Mouse (Mus musculus) myocyte (in vitro differentiated cells): ENCODE results near the gene Ube2m. TPM values are rescaled to one million over a fixed set of nuclear protein-coding genes. Genes with fewer than 3 reads are reported as not detected.

Experiments used
- H3K27me3 ChIP-seq: one replicate; pipeline ENCODE4 v1.6.1; 2011; ENCODE audit not compliant: control insufficient read depth, insufficient read depth, insufficient read length
- H3K36me3 ChIP-seq: one replicate; pipeline ENCODE4 v1.6.1; 2011; ENCODE audit not compliant: control insufficient read depth, insufficient read depth
- H3K4me2 ChIP-seq: one replicate; pipeline ENCODE4 v1.6.1; 2011; ENCODE audit warnings: low read depth, control low read depth
- H3K4me3 ChIP-seq: one replicate; pipeline ENCODE4 v1.5.1; 2011; ENCODE audit warnings: mild to moderate bottlenecking, control low read depth, moderate library complexity
- H3K79me2 ChIP-seq: one replicate; pipeline ENCODE4 v1.6.1; 2011; ENCODE audit not compliant: control insufficient read depth, insufficient read depth
- H3ac ChIP-seq: one replicate; pipeline ENCODE4 v1.6.1; 2011; ENCODE audit not compliant: control insufficient read depth, insufficient read length
- CEBPB ChIP-seq: IDR thresholded peaks from 2 replicates; pipeline ENCODE4 v1.6.1; 2011; ENCODE audit warnings: mild to moderate bottlenecking, moderate library complexity; ENCODE audit not compliant: poor library complexity, insufficient read depth, severe bottlenecking
- E2F4 ChIP-seq: IDR thresholded peaks from one replicate; pipeline ENCODE4 v1.6.1; 2011; ENCODE audit warnings: mild to moderate bottlenecking, control low read depth, moderate library complexity; ENCODE audit not compliant: insufficient read depth
- MAX ChIP-seq: IDR thresholded peaks from one replicate; pipeline ENCODE4 v1.6.1; 2011; ENCODE audit warnings: low read depth, mild to moderate bottlenecking, control low read depth
- MYOD1 ChIP-seq, 3 experiments: IDR thresholded peaks; one replicate each; pipeline ENCODE4 v1.6.1; 2011; ENCODE audit warnings: control low read depth in 2 of 3, low read depth in 2 of 3, mild to moderate bottlenecking in 2 of 3, moderate library complexity in 1 of 3; ENCODE audit not compliant: insufficient read length in 2 of 3, control insufficient read depth in 1 of 3
- MYOG ChIP-seq, 3 experiments: IDR thresholded peaks; one replicate each; pipeline ENCODE4 v1.6.1; 2011; ENCODE audit warnings: control low read depth in 2 of 3, low read depth in 2 of 3, mild to moderate bottlenecking in 2 of 3; ENCODE audit not compliant: insufficient read length in 2 of 3, control insufficient read depth in 1 of 3, insufficient read depth in 1 of 3
- POLR2A ChIP-seq: IDR thresholded peaks from one replicate; pipeline ENCODE4 v1.6.1; 2011; ENCODE audit warnings: low read depth, mild to moderate bottlenecking, control low read depth, moderate library complexity; ENCODE audit not compliant: insufficient read length
- POLR2AphosphoS2 ChIP-seq: IDR thresholded peaks from one replicate; pipeline ENCODE4 v1.6.1; 2011; ENCODE audit warnings: low read depth, control low read depth; ENCODE audit not compliant: insufficient read length
- REST ChIP-seq: IDR thresholded peaks from one replicate; pipeline ENCODE4 v1.6.1; 2011; ENCODE audit warnings: mild to moderate bottlenecking, control low read depth, moderate library complexity; ENCODE audit not compliant: insufficient read depth, insufficient read length
- SRF ChIP-seq: IDR thresholded peaks from one replicate; pipeline ENCODE4 v1.6.1; 2011; ENCODE audit warnings: low read depth; ENCODE audit not compliant: control insufficient read depth, insufficient read length
- TCF12 ChIP-seq: IDR thresholded peaks from one replicate; pipeline ENCODE4 v1.6.1; 2011; ENCODE audit warnings: mild to moderate bottlenecking, control low read depth; ENCODE audit not compliant: poor library complexity, insufficient read depth, severe bottlenecking
- TCF3 ChIP-seq: IDR thresholded peaks from one replicate; pipeline ENCODE4 v1.6.1; 2011; ENCODE audit warnings: low read depth, control low read depth; ENCODE audit not compliant: insufficient read length
- USF1 ChIP-seq: IDR thresholded peaks from one replicate; pipeline ENCODE4 v1.6.1; 2011; ENCODE audit warnings: low read depth, mild to moderate bottlenecking, control low read depth, moderate library complexity
- polyA plus RNA-seq: library from polyadenylated mRNA; unstranded; fragments of >200 nt; fragmentation: generic; extraction: Trizol; gene quantifications from one replicate; pipeline ENCODE4 v1.2.1, GENCODE M21; 2012; ENCODE audit warnings: missing spikeins

Ube2m gene
- polyA plus RNA-seq, 1 experiment: 227 TPM

GRCm38 (mm10) chr7:13010005-13010908, 27.8 kb downstream of the Ube2m start, which contains the start of gene Zbtb45:
Gene Zbtb45 (minus strand): TSS chr7:13010034.
- H3ac ChIP-seq: peak within 1 kb of the TSS; percentile 48

GRCm38 (mm10) chr7:13009143-13010004, 28.7 kb downstream of the Ube2m start:
- Histone ChIP-seq H3ac (peak overlapping the region; percentile 48), H3K36me3 (no peaks in the 10 kb centered on the region), H3K79me2 (peaks cover 14% of the 10 kb centered on the region), H3K4me2 (peak overlapping the region; percentile 85), H3K4me3 (peak overlapping the region; percentile 91), H3K27me3 (no peaks in the 10 kb centered on the region)
- TF ChIP-seq REST: no peak
- TF ChIP-seq TCF3: no peak
- peak; percentile 58 for TF ChIP-seq E2F4
- TF ChIP-seq MYOG (IDR thresholded peaks at IDR 0.05; ENCODE audit: control insufficient read depth in 1 of 3, insufficient read depth in 1 of 3, insufficient read length in 2 of 3, low read depth in 2 of 3): no peak
- TF ChIP-seq MAX: no peak
- no peak for TF ChIP-seq MYOD1 (IDR thresholded peaks at IDR 0.05; ENCODE audit: control insufficient read depth in 1 of 3, insufficient read length in 2 of 3, low read depth in 2 of 3)
- no peak for TF ChIP-seq POLR2A
- no peak for TF ChIP-seq TCF12
- TF ChIP-seq CEBPB: no peak
- peak; percentile 9 for TF ChIP-seq USF1
- no peak for TF ChIP-seq SRF
- peak; percentile 34 for TF ChIP-seq POLR2AphosphoS2

More at GRCm38 (mm10) chr7:13010005-13010908, 27.8 kb downstream of the Ube2m start, which contains the start of gene Zbtb45:
- H3K4me2 ChIP-seq: peak within 1 kb of the TSS; percentile 85
- no peaks in the 10 kb centered on the region for H3K36me3 ChIP-seq
- H3K4me3 ChIP-seq: peak within 1 kb of the TSS; percentile 91
- H3K79me2 ChIP-seq: peaks cover 14% of the 10 kb centered on the region
- peak; percentile 1 for TF ChIP-seq REST
- no peak for TF ChIP-seq MYOG (IDR thresholded peaks at IDR 0.05; ENCODE audit: control insufficient read depth in 1 of 3, insufficient read depth in 1 of 3, insufficient read length in 2 of 3, low read depth in 2 of 3)
- peak; percentile 56 for TF ChIP-seq POLR2A
- no peak for TF ChIP-seq CEBPB
- no peak for TF ChIP-seq MAX
- H3K27me3 ChIP-seq: no peaks in the 10 kb centered on the region

- H3ac ChIP-seq: no peak overlapping the region
- TF ChIP-seq TCF12 (no peak), TCF3 (no peak), MAX (no peak), SRF (no peak)
- H3K4me3 ChIP-seq: no peak overlapping the region
- no peaks in the 10 kb centered on the region for H3K36me3 ChIP-seq
- H3K4me2 ChIP-seq: no peak overlapping the region
- H3K27me3 ChIP-seq: no peaks in the 10 kb centered on the region
- peaks cover 14% of the 10 kb centered on the region for H3K79me2 ChIP-seq
These were observed 30.6 kb downstream of the Ube2m start for GRCm38 (mm10) chr7:13007341-13008092.

- no peak for TF ChIP-seq CEBPB
- no peak for TF ChIP-seq MYOD1 (IDR thresholded peaks at IDR 0.05; ENCODE audit: control insufficient read depth in 1 of 3, insufficient read length in 2 of 3, low read depth in 2 of 3)
- TF ChIP-seq E2F4: no peak
- TF ChIP-seq SRF: no peak
- TF ChIP-seq TCF12: no peak
- TF ChIP-seq MYOG (IDR thresholded peaks at IDR 0.05; ENCODE audit: control insufficient read depth in 1 of 3, insufficient read depth in 1 of 3, insufficient read length in 2 of 3, low read depth in 2 of 3): no peak
- TF ChIP-seq USF1: no peak
- no peak for TF ChIP-seq REST
- no peak for TF ChIP-seq TCF3
- TF ChIP-seq MAX: no peak
- no peak for TF ChIP-seq POLR2A
- no peak for TF ChIP-seq POLR2AphosphoS2
- H3K36me3 ChIP-seq: no peaks in the 10 kb centered on the region
- peaks cover 14% of the 10 kb centered on the region for H3K79me2 ChIP-seq
- H3K4me2 ChIP-seq: no peak overlapping the region
- H3K4me3 ChIP-seq: no peak overlapping the region
- no peaks in the 10 kb centered on the region for H3K27me3 ChIP-seq
- no peak overlapping the region for H3ac ChIP-seq
These were observed 31.5 kb downstream of the Ube2m start for GRCm38 (mm10) chr7:13006531-13006930.
